Mouse (Mus musculus) gastrocnemius, postnatal 36 days (tissue): ENCODE results near the gene Olfr279. TPM values are rescaled to one million over a fixed set of nuclear protein-coding genes. Genes with fewer than 3 reads are reported as not detected.

Source experiments
- DNase-seq, 2 experiments: peaks; one replicate each; pipeline ENCODE4 v3.0.0; 2022
- intact Hi-C: fragments of 180-260 bp; cut with DNase I; formaldehyde crosslinking; loops from one replicate; pipeline ENCODE4 v1.15.1; 2025
- microRNA-seq, 2 experiments: library from miRNA; unstranded; fragments of <30 nt; microRNA quantifications; one replicate each; pipeline ENCODE4 v1.2.0; 2021
- total RNA-seq, 2 experiments: library from RNA; stranded (reverse); gene quantifications; 2 replicates each; pipeline ENCODE4 v1.2.3; 2021

Olfr279 gene
- total RNA-seq, 2 experiments from 2014 or later: not detected

- intact Hi-C loops: no loop called here
- DNase-seq: no peak
These were observed 45.7 kb downstream of the Olfr279 start for GRCm38 (mm10) chr15:98537923-98538322.

GRCm38 (mm10) chr15:98541064-98541463 is 48.9 kb downstream of the Olfr279 start:
- intact Hi-C loops: no loop called here
- no peak for DNase-seq

GRCm38 (mm10) chr15:98543341-98543740 is 51.1 kb downstream of the Olfr279 start:
- intact Hi-C loops: no loop called here
- no peak for DNase-seq

GRCm38 (mm10) chr15:98545151-98545550 is 52.9 kb downstream of the Olfr279 start:
- intact Hi-C loops: no loop called here
- DNase-seq: no peak

DNA sequence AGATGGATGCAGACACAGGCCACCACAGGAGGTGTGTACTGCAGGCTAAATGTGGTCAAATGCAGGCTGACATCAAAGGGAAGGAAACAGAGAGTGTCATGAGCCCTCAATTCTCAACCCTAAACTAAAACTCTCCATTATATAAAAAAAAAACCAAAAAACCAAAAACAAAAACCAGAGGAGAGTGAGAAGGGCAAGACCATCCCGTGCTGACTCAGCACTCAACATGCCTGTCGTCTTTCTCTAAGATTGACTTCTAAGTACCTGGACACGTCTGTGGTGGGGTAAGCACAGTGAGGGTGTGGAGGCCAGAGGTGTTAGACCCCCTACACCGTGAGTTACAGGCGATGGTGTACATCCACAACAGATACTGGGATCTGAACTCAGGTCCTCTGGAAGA is 54.6 kb downstream of the Olfr279 start:
- DNase-seq: no peak
- intact Hi-C loops: no loop called here

Small RNA genes within 50 kb of the gene (microRNA-seq; reads per million reads assigned to microRNA genes)
- gene Mir1291: 11.8 to 11.9 reads per million in 2 experiments

Other genes starting within 250 kb of the Olfr279 start
- not detected for gene H1fnt, start 235.1 kb upstream of the Olfr279 start, total RNA-seq
- gene Zfp641, start 196.2 kb upstream of the Olfr279 start, total RNA-seq: 10 to 100 TPM in 1 of 2 experiments, 1 to 10 TPM in 1; 9.7 to 10.3 TPM
- gene Olfr285, start 175.0 kb upstream of the Olfr279 start, total RNA-seq: not detected
- not detected for gene Olfr284, start 151.4 kb upstream of the Olfr279 start, total RNA-seq
- gene Olfr283, start 111.5 kb upstream of the Olfr279 start, total RNA-seq: not detected
- gene Olfr282, start 61.2 kb upstream of the Olfr279 start, total RNA-seq: not detected
- gene Olfr281, start 39.8 kb upstream of the Olfr279 start, total RNA-seq: not detected
- not detected for gene OR5BS1P, start 22.5 kb upstream of the Olfr279 start, total RNA-seq
- gene Lalba, start 9.7 kb upstream of the Olfr279 start, total RNA-seq: not detected
- gene Kansl2, start 41.9 kb downstream of the Olfr279 start, total RNA-seq: 10 to 100 TPM; 62.2 to 64.5 TPM
- 10 to 100 TPM; 12.4 to 17.9 TPM for gene Ccnt1, start 78.5 kb downstream of the Olfr279 start, total RNA-seq
- under 1 TPM in 1 of 2 experiments, not detected in 1; 0.87 TPM for gene 4930415O20Rik, start 78.6 kb downstream of the Olfr279 start, total RNA-seq
- gene Adcy6, start 117.7 kb downstream of the Olfr279 start, total RNA-seq: 10 to 100 TPM; 24.2 to 26.7 TPM
- gene Cacnb3, start 138.4 kb downstream of the Olfr279 start, total RNA-seq: 1 to 10 TPM; 2.5 to 4.2 TPM
- gene Ddx23, start 170.5 kb downstream of the Olfr279 start, total RNA-seq: 10 to 100 TPM; 50.0 to 56.2 TPM
- 1 to 10 TPM in 1 of 2 experiments, under 1 TPM in 1; 0.81 to 1.5 TPM for gene Rnd1, start 185.1 kb downstream of the Olfr279 start, total RNA-seq
- gene Ccdc65, start 215.8 kb downstream of the Olfr279 start, total RNA-seq: not detected
- gene Fkbp11, start 235.8 kb downstream of the Olfr279 start, total RNA-seq: 1 to 10 TPM; 1.4 to 1.7 TPM